ENCODE assay signal across 14 mouse cellular contexts in genomic region chr13:62877247-62877646, GRCm38 (mm10). TPM values are rescaled to one million over a fixed set of nuclear protein-coding genes. Genes with fewer than 3 reads are reported as not detected.
DNase-seq lines count a peak whose midpoint lies in the region; ATAC-seq and TF ChIP-seq lines count a peak whose summit lies in the region.
"Had no signal": no experiment of that assay in that cellular context is flagged by ENCODE, and none has a peak within 500 bp of the region (broad histone marks: within the 10 kb centered on the region; RNA-seq: fewer than 3 reads in every experiment).

No protein-coding gene starts in this region.

- no peak overlapping the region for H3K27ac ChIP-seq in heart, embryonic 13.5 days (replicated peaks)
- H3K27ac ChIP-seq in lung, embryonic 14.5 days (ENCODE audit: low read depth) = no peak overlapping the region
- no peak overlapping the region for H3K27ac ChIP-seq in intestine, postnatal 0 days (ENCODE audit: low read depth, low read length)
- H3K27ac ChIP-seq in hindbrain, embryonic 11.5 days (ENCODE audit: low read depth, low read length) = no peak overlapping the region
- H3K27ac ChIP-seq: hindbrain, embryonic 10.5 days; macrophage had no signal

- H3K4me2 ChIP-seq in heart, embryonic 13.5 days = peak overlapping the region; percentile 30
- H3K4me2 ChIP-seq in lung, embryonic 14.5 days = no peak overlapping the region
- peak overlapping the region; percentile 38 for H3K4me2 ChIP-seq in intestine, postnatal 0 days (replicated peaks; ENCODE audit: low read depth)
- no peak overlapping the region for H3K4me2 ChIP-seq in hindbrain, embryonic 11.5 days (replicated peaks; ENCODE audit: low read depth, low read length)

- H3K9ac ChIP-seq in heart, embryonic 13.5 days = no peak overlapping the region
- H3K9ac ChIP-seq in lung, embryonic 14.5 days = no peak overlapping the region
- no peak overlapping the region for H3K9ac ChIP-seq in intestine, postnatal 0 days (ENCODE audit: low read depth, low read length)
- no peak overlapping the region for H3K9ac ChIP-seq in hindbrain, embryonic 11.5 days (ENCODE audit: low read depth, low read length)

- DNase-seq in heart, adult 18-20 months = no peak
- no peak for DNase-seq in lung, embryonic 14.5 days
- DNase-seq in lung, postnatal 25 days (ENCODE audit: low spot score) = no peak
- peak; percentile 28 for DNase-seq in lung, postnatal 10 days
- DNase-seq in hindbrain, embryonic 11.5 days (ENCODE audit: low spot score) = no peak
- no peak for DNase-seq in embryo, embryonic 10 days (ENCODE audit: low spot score)
- DNase-seq: B cell, adult 2 months; cerebellum, adult 11-12 months had no signal

- no peaks in the 10 kb centered on the region for H3K27me3 ChIP-seq in heart, embryonic 13.5 days (replicated peaks)
- H3K27me3 ChIP-seq in lung, embryonic 14.5 days (ENCODE audit: insufficient read depth, low read length) = no peaks in the 10 kb centered on the region
- no peaks in the 10 kb centered on the region for H3K27me3 ChIP-seq in intestine, postnatal 0 days (replicated peaks; ENCODE audit: control insufficient read depth, insufficient read depth, low read length)
- no peaks in the 10 kb centered on the region for H3K27me3 ChIP-seq in hindbrain, embryonic 11.5 days (ENCODE audit: control insufficient read depth, insufficient read depth, low read length)

- ATAC-seq in heart, embryonic 13.5 days (ENCODE audit: extremely low read depth, insufficient number of reproducible peaks, low FRiP score, low TSS enrichment) = no peak
- ATAC-seq in lung, embryonic 14.5 days (ENCODE audit: insufficient read depth) = peak; percentile 55; the same call in 1 of the 2 replicates
- peak; percentile 70 for ATAC-seq in intestine, postnatal 0 days
- no peak for ATAC-seq in hindbrain, embryonic 11.5 days (ENCODE audit: low FRiP score)

- no peak for TF ChIP-seq CTCF in lung, embryonic 14.5 days (IDR thresholded peaks at IDR 0.05; ENCODE audit: low read depth)
- no peak for TF ChIP-seq CTCF in intestine, postnatal 0 days (IDR thresholded peaks at IDR 0.05; ENCODE audit: low read depth)

- no peaks in the 10 kb centered on the region for H3K4me1 ChIP-seq in heart, embryonic 13.5 days
- no peaks in the 10 kb centered on the region for H3K4me1 ChIP-seq in lung, embryonic 14.5 days (ENCODE audit: insufficient read depth)
- no peaks in the 10 kb centered on the region for H3K4me1 ChIP-seq in intestine, postnatal 0 days (replicated peaks; ENCODE audit: control insufficient read depth, insufficient read depth, low read length)
- H3K4me1 ChIP-seq in hindbrain, embryonic 11.5 days (replicated peaks; ENCODE audit: control insufficient read depth, insufficient read depth, low read length) = 0 out of 2 replicates have a peak, but pooled peaks cover 2% of the 10 kb centered on the region

- no peaks in the 10 kb centered on the region for H3K9me3 ChIP-seq in heart, embryonic 13.5 days
- no peaks in the 10 kb centered on the region for H3K9me3 ChIP-seq in lung, embryonic 14.5 days (ENCODE audit: low read depth, low read length)
- H3K9me3 ChIP-seq in intestine, postnatal 0 days (ENCODE audit: control insufficient read depth) = no peaks in the 10 kb centered on the region
- no peaks in the 10 kb centered on the region for H3K9me3 ChIP-seq in hindbrain, embryonic 11.5 days (ENCODE audit: control insufficient read depth, low read length)
- H3K9me3 ChIP-seq: hindbrain, embryonic 10.5 days had no signal

- H3K36me3 ChIP-seq in heart, embryonic 13.5 days = no peaks in the 10 kb centered on the region
- no peaks in the 10 kb centered on the region for H3K36me3 ChIP-seq in lung, embryonic 14.5 days (ENCODE audit: insufficient read depth)
- H3K36me3 ChIP-seq in intestine, postnatal 0 days (ENCODE audit: control insufficient read depth, insufficient read depth) = peaks cover 7% of the 10 kb centered on the region; the same call in 1 of the 2 replicates
- no peaks in the 10 kb centered on the region for H3K36me3 ChIP-seq in hindbrain, embryonic 11.5 days (ENCODE audit: control insufficient read depth, insufficient read depth, low read length)
- H3K36me3 ChIP-seq: hindbrain, embryonic 10.5 days had no signal

- WGBS in heart, embryonic 13.5 days = 13% methylated on average over 5 of the region's 5 CpGs
- 5% methylated on average over 5 of the region's 5 CpGs for WGBS in lung, embryonic 14.5 days
- 3% methylated on average over 5 of the region's 5 CpGs for WGBS in intestine, postnatal 0 days
- 9% methylated on average over 5 of the region's 5 CpGs for WGBS in hindbrain, embryonic 11.5 days

- no peak overlapping the region for H3K4me3 ChIP-seq in heart, embryonic 13.5 days
- H3K4me3 ChIP-seq in lung, embryonic 14.5 days (ENCODE audit: low read depth, low read length) = no peak overlapping the region
- H3K4me3 ChIP-seq in intestine, postnatal 0 days (ENCODE audit: low read depth, low read length) = no peak overlapping the region
- no peak overlapping the region for H3K4me3 ChIP-seq in hindbrain, embryonic 11.5 days (ENCODE audit: low read depth, low read length)
- H3K4me3 ChIP-seq: hindbrain, embryonic 10.5 days had no signal

RNA-seq across cellular contexts. Expression of gene Fbp1, which starts 10.8 kb away (rescaled TPM):
- 0.36 and 0.44 TPM in 2 replicates for polyA plus RNA-seq in heart, embryonic 13.5 days (2015; fragmentation: Nextera tagmentation; extraction: Ambion mirVana)
- under 1 TPM; 0.20 to 0.31 TPM for total RNA-seq in heart, adult 18-20 months (2021)
- 0.97 and 1.1 TPM in 2 replicates for polyA plus RNA-seq in lung, embryonic 14.5 days (2014; fragmentation: Nextera tagmentation; extraction: Ambion mirVana)
- 529 and 593 TPM in 2 replicates for polyA plus RNA-seq in intestine, postnatal 0 days (2015; fragmentation: Nextera tagmentation; extraction: Ambion mirVana)
- not detected in 2 replicates for polyA plus RNA-seq in hindbrain, embryonic 11.5 days (2014; fragmentation: Nextera tagmentation; extraction: Ambion mirVana)

RNA-seq across cellular contexts. Expression of gene Fbp2, which starts 19.0 kb away (rescaled TPM):
- polyA plus RNA-seq in heart, embryonic 13.5 days (2015; fragmentation: Nextera tagmentation; extraction: Ambion mirVana) = not detected in 2 replicates
- 10 to 100 TPM; 23.7 to 25.1 TPM for total RNA-seq in heart, adult 18-20 months (2021)
- polyA plus RNA-seq in lung, embryonic 14.5 days (2014; fragmentation: Nextera tagmentation; extraction: Ambion mirVana) = not detected in 2 replicates
- 474 and 501 TPM in 2 replicates for polyA plus RNA-seq in intestine, postnatal 0 days (2015; fragmentation: Nextera tagmentation; extraction: Ambion mirVana)
- 0.14 TPM in 1 of 2 replicates, not detected in the other for polyA plus RNA-seq in hindbrain, embryonic 11.5 days (2014; fragmentation: Nextera tagmentation; extraction: Ambion mirVana)
- total RNA-seq: left cerebral cortex, postnatal 36 days had no signal
- polyA plus RNA-seq: hindbrain, embryonic 10.5 days; macrophage; spleen, adult 2 months had no signal

Comparison
In these comparisons a context has a peak if more than half of its experiments do, and no peak if none do; other contexts are left out.
1. ATAC-seq: peak in lung, embryonic 14.5 days (single experiment) and intestine, postnatal 0 days (single experiment); none in heart, embryonic 13.5 days (single experiment) and hindbrain, embryonic 11.5 days (single experiment).
2. H3K4me2 ChIP-seq: peak in heart, embryonic 13.5 days (single experiment) and intestine, postnatal 0 days (single experiment); none in lung, embryonic 14.5 days (single experiment) and hindbrain, embryonic 11.5 days (single experiment).
3. RNA of gene Fbp1, which starts 10.8 kb away (polyA plus RNA-seq): 529 to 593 TPM in intestine, postnatal 0 days; 0.97 to 1.1 TPM in lung, embryonic 14.5 days, 0.36 to 0.44 TPM in heart, embryonic 13.5 days and not detected in hindbrain, embryonic 11.5 days; every median in the first group is over 100 times any median in the second.
4. RNA of gene Fbp2, which starts 19.0 kb away (polyA plus RNA-seq): 474 to 501 TPM in intestine, postnatal 0 days; not detected in lung, embryonic 14.5 days, not detected in heart, embryonic 13.5 days and 0.14 TPM in hindbrain, embryonic 11.5 days; every median in the first group is over 100 times any median in the second.